Mouse (Mus musculus) forebrain, embryonic 15.5 days (tissue): Measurements from ENCODE around the gene Commd7. TPM values are rescaled to one million over a fixed set of nuclear protein-coding genes. Genes with fewer than 3 reads are reported as not detected.

Source experiments
- ATAC-seq: fragments of 200-750 bp; cut with Nextera tagmentation; replicated peaks from 2 replicates; pipeline ENCODE4 v1.8.0; 2017; ENCODE audit warnings: mild to moderate bottlenecking, moderate TSS enrichment, moderate library complexity
- H3K27ac ChIP-seq: fragments of 300-500 bp; sonication (generic); replicated peaks from 2 replicates; pipeline ENCODE4 v1.5.1; 2015; ENCODE audit warnings: mild to moderate bottlenecking, inconsistent platforms
- H3K27me3 ChIP-seq: fragments of 300-500 bp; sonication (generic); 2 replicates; pipeline ENCODE4 v1.6.1; 2015; ENCODE audit warnings: inconsistent platforms
- H3K36me3 ChIP-seq: fragments of 300-500 bp; sonication (generic); 2 replicates; pipeline ENCODE4 v1.6.1; 2015; ENCODE audit warnings: mild to moderate bottlenecking, inconsistent platforms
- H3K4me1 ChIP-seq: fragments of 300-500 bp; sonication (generic); 2 replicates; pipeline ENCODE4 v1.6.1; 2015; ENCODE audit warnings: inconsistent platforms
- H3K4me2 ChIP-seq: fragments of 300-500 bp; sonication (generic); replicated peaks from 2 replicates; pipeline ENCODE4 v1.6.1; 2015; ENCODE audit warnings: mild to moderate bottlenecking, inconsistent platforms
- H3K4me3 ChIP-seq: fragments of 300-500 bp; sonication (generic); 2 replicates; pipeline ENCODE4 v1.5.1; 2015; ENCODE audit warnings: mild to moderate bottlenecking, inconsistent platforms
- H3K9ac ChIP-seq: fragments of 300-500 bp; sonication (generic); replicated peaks from 2 replicates; pipeline ENCODE4 v1.6.1; 2015; ENCODE audit warnings: mild to moderate bottlenecking, inconsistent platforms
- H3K9me3 ChIP-seq: fragments of 300-500 bp; sonication (generic); 2 replicates; pipeline ENCODE4 v1.6.1; 2016; ENCODE audit warnings: inconsistent platforms
- WGBS: fragments of 180-500 bp; shearing (Covaris S2); methylation state at CpG from one replicate; pipeline ENCODE4 v1.1.7; 2015; ENCODE audit warnings: mixed read lengths; 5-methylcytosine and 5-hydroxymethylcytosine counted together
- polyA plus RNA-seq: library from polyadenylated mRNA; unstranded; fragments of >200 nt; fragmentation: Nextera tagmentation; extraction: Ambion mirVana; gene quantifications from 2 replicates; pipeline ENCODE4 v1.2.1, GENCODE M21; 2015

The Commd7 gene
- polyA plus RNA-seq, 1 experiment from 2014 or later, result 104 TPM

GRCm38 (mm10) chr2:153582876-153583585 lies 49.5 kb downstream of the Commd7 start:
- no peaks in the 10 kb centered on the region for H3K9me3 ChIP-seq
- ATAC-seq, result no peak
- no peaks in the 10 kb centered on the region for H3K27me3 ChIP-seq
- no peak overlapping the region for H3K27ac ChIP-seq
- H3K4me1 ChIP-seq, result peaks cover 9% of the 10 kb centered on the region
- H3K4me2 ChIP-seq, result no peak overlapping the region
- 50% methylated on average over 15 of the region's 15 CpGs for WGBS
- no peaks in the 10 kb centered on the region for H3K36me3 ChIP-seq
- H3K4me3 ChIP-seq, result no peak overlapping the region
- no peak overlapping the region for H3K9ac ChIP-seq

DNA sequence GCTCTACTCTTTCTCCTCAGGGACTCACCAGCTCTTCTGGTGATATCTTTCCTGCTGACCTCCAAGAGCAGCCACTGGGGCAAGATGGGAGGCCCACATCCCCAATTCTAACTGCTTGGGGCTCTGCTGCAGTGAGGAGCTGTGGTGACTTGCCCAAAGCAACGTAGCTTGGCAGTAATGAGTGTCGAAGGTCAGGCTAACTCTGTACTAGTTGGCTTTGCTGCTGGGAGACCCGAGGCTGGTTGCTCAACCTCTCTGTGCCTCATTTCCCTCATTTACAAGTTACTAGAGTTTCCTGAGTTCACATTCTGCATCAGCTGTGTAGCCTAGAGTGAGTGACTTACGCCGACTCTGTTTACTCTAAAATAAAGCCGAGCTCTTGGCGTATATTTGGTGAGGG lies 51.2 kb downstream of the Commd7 start:
- Histone ChIP-seq H3K4me3 (no peak overlapping the region), H3K27me3 (no peaks in the 10 kb centered on the region), H3K27ac (no peak overlapping the region), H3K9me3 (no peaks in the 10 kb centered on the region), H3K4me2 (no peak overlapping the region), H3K9ac (no peak overlapping the region), H3K4me1 (peaks cover 13% of the 10 kb centered on the region), H3K36me3 (no peaks in the 10 kb centered on the region)
- WGBS, result 88% methylated on average over 7 of the region's 7 CpGs
- no peak for ATAC-seq

DNA sequence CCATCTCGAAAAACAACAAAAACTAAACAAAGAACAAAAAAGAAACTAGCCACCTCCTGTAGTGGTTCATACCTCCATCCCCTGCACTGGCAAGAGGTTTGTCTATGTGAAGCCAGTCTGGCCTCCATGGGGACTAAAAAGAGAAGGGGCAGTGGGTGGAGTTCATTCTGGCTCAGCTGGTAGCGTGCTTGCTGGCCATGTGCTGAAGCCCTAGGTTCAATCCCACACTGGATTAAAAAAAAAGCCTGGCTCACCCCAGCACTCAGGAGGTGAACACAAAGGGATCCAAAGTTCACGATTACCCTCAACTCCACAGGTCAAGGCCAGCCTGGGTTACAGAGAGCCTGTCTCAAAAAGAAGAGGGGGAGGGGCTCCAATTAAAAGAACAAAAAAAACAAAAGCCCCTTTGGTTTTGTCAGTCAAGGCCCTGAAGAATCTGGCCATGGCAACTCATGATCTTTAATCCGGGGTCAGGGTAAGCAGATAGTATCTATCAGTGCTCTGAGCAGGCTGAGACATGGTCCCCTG lies 52.1 kb downstream of the Commd7 start:
- Histone ChIP-seq H3K36me3 (no peaks in the 10 kb centered on the region), H3K4me2 (no peak overlapping the region), H3K4me3 (no peak overlapping the region), H3K9me3 (no peaks in the 10 kb centered on the region), H3K27ac (no peak overlapping the region), H3K9ac (no peak overlapping the region), H3K27me3 (no peaks in the 10 kb centered on the region), H3K4me1 (peaks cover 10% of the 10 kb centered on the region)
- ATAC-seq, result no peak
- 40% methylated on average over 4 of the region's 4 CpGs for WGBS

- Histone ChIP-seq H3K9ac (no peak overlapping the region), H3K36me3 (no peaks in the 10 kb centered on the region)
- 96% methylated on average over 3 of the region's 3 CpGs for WGBS
Measured at GRCm38 (mm10) chr2:153580042-153580441, 52.5 kb downstream of the Commd7 start.

DNA sequence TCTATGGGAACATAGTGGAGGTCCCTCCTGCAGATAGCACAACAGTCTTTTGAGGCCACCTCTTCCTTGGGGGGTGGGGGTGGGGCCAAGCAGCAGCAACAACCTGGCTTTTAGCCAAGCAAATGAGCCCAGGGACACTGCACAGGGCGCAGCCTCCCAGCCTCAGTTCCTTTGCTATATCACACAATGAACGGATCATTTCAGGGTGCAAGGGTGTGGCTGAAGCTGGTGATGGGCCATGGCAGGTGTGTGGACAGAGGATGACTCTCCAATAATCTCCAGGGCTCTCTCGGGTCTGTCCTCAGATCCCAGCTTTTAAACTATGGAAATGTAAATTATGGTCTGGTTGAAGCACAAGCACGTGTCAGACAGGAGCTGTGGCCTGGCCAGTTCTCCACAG lies 55.5 kb downstream of the Commd7 start:
- no peak overlapping the region for H3K4me3 ChIP-seq
- H3K4me2 ChIP-seq, result no peak overlapping the region
- no peaks in the 10 kb centered on the region for H3K27me3 ChIP-seq
- H3K36me3 ChIP-seq, result no peaks in the 10 kb centered on the region
- no peak overlapping the region for H3K27ac ChIP-seq
- H3K4me1 ChIP-seq, result peaks cover 5% of the 10 kb centered on the region; the same call in 1 of the 2 replicates
- H3K9me3 ChIP-seq, result no peaks in the 10 kb centered on the region
- no peak for ATAC-seq
- H3K9ac ChIP-seq, result no peak overlapping the region
- WGBS, result 54% methylated on average over 4 of the region's 4 CpGs

More at GRCm38 (mm10) chr2:153580042-153580441, 52.5 kb downstream of the Commd7 start:
- no peaks in the 10 kb centered on the region for H3K27me3 ChIP-seq
- H3K4me1 ChIP-seq, result peaks cover 10% of the 10 kb centered on the region
- no peak overlapping the region for H3K4me2 ChIP-seq
- no peak overlapping the region for H3K4me3 ChIP-seq
- ATAC-seq, result no peak
- no peak overlapping the region for H3K27ac ChIP-seq
- no peaks in the 10 kb centered on the region for H3K9me3 ChIP-seq

GRCm38 (mm10) chr2:153576150-153576549 lies 56.4 kb downstream of the Commd7 start:
- ATAC-seq, result no peak
- no peaks in the 10 kb centered on the region for H3K9me3 ChIP-seq
- 79% methylated on average over 3 of the region's 3 CpGs for WGBS
- no peak overlapping the region for H3K4me3 ChIP-seq
- H3K27ac ChIP-seq, result no peak overlapping the region
- no peak overlapping the region for H3K9ac ChIP-seq
- H3K4me2 ChIP-seq, result no peak overlapping the region
- peaks cover 5% of the 10 kb centered on the region; the same call in 1 of the 2 replicates for H3K4me1 ChIP-seq
- no peaks in the 10 kb centered on the region for H3K36me3 ChIP-seq
- no peaks in the 10 kb centered on the region for H3K27me3 ChIP-seq

DNA sequence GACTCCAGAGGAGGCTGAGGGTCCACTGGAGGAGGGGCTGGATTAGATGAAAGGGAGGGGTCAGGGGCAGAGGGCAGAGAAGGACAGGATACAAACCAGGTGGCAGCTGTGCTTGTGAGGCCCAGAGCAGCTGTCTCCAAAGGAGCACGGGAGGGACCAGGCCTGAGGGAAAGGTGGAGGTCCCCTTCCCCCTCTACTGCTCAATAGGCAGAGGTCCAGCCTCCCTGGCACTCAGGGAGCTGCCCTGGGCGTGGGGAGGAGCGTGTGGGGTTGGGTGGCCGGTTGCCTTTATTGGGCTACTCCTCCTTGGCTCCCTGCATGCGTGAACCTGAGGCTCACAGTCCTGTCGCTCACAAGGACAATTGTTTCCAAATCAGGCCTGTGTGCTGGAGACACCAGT lies 57.0 kb downstream of the Commd7 start:
- Histone ChIP-seq H3K9me3 (no peaks in the 10 kb centered on the region), H3K4me1 (peaks cover 5% of the 10 kb centered on the region; the same call in 1 of the 2 replicates), H3K27me3 (no peaks in the 10 kb centered on the region), H3K27ac (no peak overlapping the region), H3K4me3 (no peak overlapping the region), H3K36me3 (no peaks in the 10 kb centered on the region), H3K9ac (no peak overlapping the region), H3K4me2 (no peak overlapping the region)
- ATAC-seq, result no peak
- WGBS, result 51% methylated on average over 6 of the region's 6 CpGs

GRCm38 (mm10) chr2:153573101-153573500 lies 59.5 kb downstream of the Commd7 start:
- Histone ChIP-seq H3K27ac (no peak overlapping the region), H3K4me3 (no peak overlapping the region), H3K4me2 (no peak overlapping the region), H3K9me3 (no peaks in the 10 kb centered on the region), H3K9ac (no peak overlapping the region), H3K4me1 (peaks cover 5% of the 10 kb centered on the region; the same call in 1 of the 2 replicates), H3K27me3 (no peaks in the 10 kb centered on the region), H3K36me3 (no peaks in the 10 kb centered on the region)
- WGBS, result 91% methylated on average over 9 of the region's 9 CpGs
- no peak for ATAC-seq

DNA sequence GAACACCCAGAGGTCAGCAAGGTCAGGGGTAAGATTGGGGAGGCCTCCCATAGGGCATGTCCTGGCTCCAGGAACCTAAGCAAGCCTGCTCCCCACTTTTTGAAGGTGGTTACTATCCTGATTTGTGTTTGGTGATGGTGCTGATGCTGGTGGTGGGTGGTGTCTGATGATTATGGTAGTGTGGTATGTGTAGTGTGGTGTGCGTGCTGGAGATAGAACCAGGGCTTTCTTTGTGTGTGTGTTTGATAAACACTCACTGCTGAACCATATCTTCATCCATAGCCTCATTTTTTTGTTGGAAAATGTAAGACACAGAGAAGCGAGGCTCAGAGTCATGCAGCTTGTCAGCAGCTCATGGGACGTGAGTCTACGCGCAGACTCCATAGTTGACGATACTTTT lies 64.0 kb downstream of the Commd7 start:
- WGBS, result 95% methylated on average over 6 of the region's 6 CpGs
- Histone ChIP-seq H3K4me1 (no peaks in the 10 kb centered on the region), H3K36me3 (no peaks in the 10 kb centered on the region), H3K4me3 (no peak overlapping the region), H3K27ac (no peak overlapping the region), H3K4me2 (no peak overlapping the region), H3K9ac (no peak overlapping the region), H3K27me3 (no peaks in the 10 kb centered on the region), H3K9me3 (no peaks in the 10 kb centered on the region)
- no peak for ATAC-seq

- no peaks in the 10 kb centered on the region for H3K9me3 ChIP-seq
- H3K36me3 ChIP-seq, result no peaks in the 10 kb centered on the region
- H3K4me2 ChIP-seq, result no peak overlapping the region
- no peak overlapping the region for H3K27ac ChIP-seq
- whole genome bisulfite sequencing, result 90% methylated on average over 4 of the region's 4 CpGs
- ATAC-seq, result no peak
- no peak overlapping the region for H3K9ac ChIP-seq
- no peaks in the 10 kb centered on the region for H3K27me3 ChIP-seq
- no peaks in the 10 kb centered on the region for H3K4me1 ChIP-seq
- H3K4me3 ChIP-seq, result no peak overlapping the region
Measured at GRCm38 (mm10) chr2:153568013-153568412, 64.6 kb downstream of the Commd7 start.
